Mouse (Mus musculus) liver, embryonic 14.5 days (tissue): ENCODE measurements around the gene Prm1.

ENCODE experiments used
- CTCF ChIP-seq: IDR thresholded peaks from 2 replicates; pipeline ENCODE4 v1.5.1; 2016; ENCODE audit warnings: antibody characterized with exemption, low read depth, control low read depth
- EP300 ChIP-seq: IDR thresholded peaks from 2 replicates; pipeline ENCODE4 v1.6.1; 2016; ENCODE audit warnings: antibody characterized with exemption, low read depth

DNA sequence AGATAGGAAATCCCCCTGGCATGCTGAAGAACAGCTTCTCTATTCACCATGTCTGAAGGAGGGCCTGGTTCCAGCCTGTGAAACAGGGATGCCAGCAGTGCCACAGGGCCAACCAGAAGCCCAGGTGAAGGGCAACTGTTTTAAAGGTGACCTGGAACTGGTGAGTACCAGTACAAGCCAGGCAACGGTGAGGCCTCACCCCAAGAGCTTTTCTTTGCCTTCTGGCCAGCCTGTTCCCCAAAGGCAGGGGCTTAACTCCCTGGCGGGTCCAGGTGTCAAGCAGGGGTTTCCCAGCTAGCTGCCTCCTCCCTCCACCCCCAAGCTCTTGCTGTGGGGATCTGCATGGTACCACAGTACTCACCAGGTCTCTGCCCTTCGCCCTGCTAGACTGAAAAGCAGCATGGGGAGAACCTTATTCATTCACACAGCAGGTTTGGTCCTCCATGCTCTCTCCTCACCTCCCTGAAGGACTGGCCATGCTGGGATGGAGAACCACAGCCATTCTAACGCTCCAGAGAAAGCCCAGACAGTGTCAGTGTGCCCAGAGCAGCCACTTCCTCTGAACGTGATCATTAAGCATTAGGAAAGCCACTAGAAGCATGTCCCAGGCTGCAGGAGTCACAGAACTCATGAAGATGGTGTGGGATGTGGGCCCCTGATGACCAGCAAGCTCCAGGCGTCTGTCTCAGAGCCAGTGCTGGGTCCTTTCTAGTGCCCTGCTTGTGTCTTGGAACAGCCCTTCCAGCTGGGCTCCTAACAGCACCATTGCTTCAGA lies 23.1 kb downstream of the Prm1 start:
- TF ChIP-seq CTCF: no peak
- TF ChIP-seq EP300: no peak
